Comparison of ENCODE assay signal across 2 mouse cellular contexts in the genomic region with DNA sequence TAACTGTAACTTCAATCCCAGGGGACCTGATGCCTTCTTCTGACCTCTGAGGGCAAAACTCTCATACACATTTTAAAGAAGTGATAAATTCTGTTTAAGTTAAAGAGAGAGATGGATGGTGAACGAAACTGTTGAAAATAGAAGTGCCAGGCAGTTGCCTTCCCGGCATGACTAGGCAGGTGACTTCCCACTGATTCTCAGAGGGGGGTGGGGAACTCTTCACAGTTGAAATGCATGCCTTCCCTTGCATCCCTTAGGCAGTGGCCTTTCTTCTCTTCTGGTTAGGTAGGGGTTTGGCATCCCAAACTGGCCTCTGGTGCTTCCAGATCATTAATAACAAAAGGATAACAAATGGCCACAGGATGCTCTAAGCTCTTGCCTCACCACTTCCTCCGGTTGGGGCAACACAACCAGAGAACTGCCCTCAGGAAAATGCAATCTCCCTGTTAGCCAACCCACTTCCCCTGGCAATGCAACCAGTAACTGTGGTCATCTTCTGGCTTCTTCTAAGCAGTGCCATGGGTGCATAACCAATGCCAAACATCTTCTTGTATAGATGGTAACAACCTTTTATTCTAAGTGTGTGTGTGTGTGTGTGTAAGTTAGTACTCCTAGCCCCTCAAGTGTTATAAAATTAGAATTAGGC.
TF ChIP-seq lines count a peak whose summit lies in the region.

No protein-coding gene starts in this region.

TF ChIP-seq in CH12.LX, 34 proteins besides CTCF, POLR2A, EP300 and RAD21 (continued from another document):
- TF ChIP-seq MEF2A (IDR thresholded peaks at IDR 0.05; ENCODE audit: borderline replicate concordance, low read depth, low read length) (peak; percentile 44; the same call in 1 of the 2 replicates), JUND (conservative IDR thresholded peaks at IDR 0.05; ENCODE audit: low read depth, low read length) (no peak), MYC (IDR thresholded peaks at IDR 0.05; ENCODE audit: low read depth, low read length) (no peak), BHLHE40 (IDR thresholded peaks at IDR 0.05; ENCODE audit: low read depth, low read length) (peak; percentile 78), KAT2A (IDR thresholded peaks at IDR 0.05; ENCODE audit: insufficient replicate concordance, low read length) (no peak), MAFK (IDR thresholded peaks at IDR 0.05; ENCODE audit: insufficient replicate concordance, low read length) (no peak), MAZ (IDR thresholded peaks at IDR 0.05; ENCODE audit: low read depth, low read length) (no peak), E2F4 (IDR thresholded peaks at IDR 0.05; ENCODE audit: insufficient replicate concordance, low read depth, low read length) (no peak), ZKSCAN1 (IDR thresholded peaks at IDR 0.05; ENCODE audit: borderline replicate concordance, low read depth, low read length) (no peak), MAX (IDR thresholded peaks at IDR 0.05; ENCODE audit: low read length) (no peak), USF2 (conservative IDR thresholded peaks at IDR 0.05; ENCODE audit: low read depth, low read length) (no peak), NRF1 (IDR thresholded peaks at IDR 0.05; ENCODE audit: low read depth, low read length) (no peak), GABPA (IDR thresholded peaks at IDR 0.05; ENCODE audit: insufficient replicate concordance, low read depth, low read length) (no peak), CHD2 (IDR thresholded peaks at IDR 0.05; ENCODE audit: low read length) (0 out of 2 replicates have a peak, but pooled peaks have one; percentile 26), USF1 (IDR thresholded peaks at IDR 0.05; ENCODE audit: low read depth, low read length) (no peak), IRF4 (IDR thresholded peaks at IDR 0.05; ENCODE audit: low read depth, low read length) (no peak), JUN (IDR thresholded peaks at IDR 0.05; ENCODE audit: insufficient read depth, low read depth, low read length) (no peak)

TF ChIP-seq in myocyte, 11 proteins besides CTCF, POLR2A, EP300 and RAD21 (continued from another document):
- TF ChIP-seq REST (IDR thresholded peaks at IDR 0.05; ENCODE audit: insufficient read depth, insufficient read length) = no peak
